Mouse (Mus musculus): ENCODE measurements around the gene Fmo4. TPM values are rescaled to one million over a fixed set of nuclear protein-coding genes. Genes with fewer than 3 reads are reported as not detected.

Fmo4 gene
- 0.60 and 0.72 TPM in 2 replicates for polyA plus RNA-seq (2015; fragmentation: Nextera tagmentation; extraction: Ambion mirVana)

DNA sequence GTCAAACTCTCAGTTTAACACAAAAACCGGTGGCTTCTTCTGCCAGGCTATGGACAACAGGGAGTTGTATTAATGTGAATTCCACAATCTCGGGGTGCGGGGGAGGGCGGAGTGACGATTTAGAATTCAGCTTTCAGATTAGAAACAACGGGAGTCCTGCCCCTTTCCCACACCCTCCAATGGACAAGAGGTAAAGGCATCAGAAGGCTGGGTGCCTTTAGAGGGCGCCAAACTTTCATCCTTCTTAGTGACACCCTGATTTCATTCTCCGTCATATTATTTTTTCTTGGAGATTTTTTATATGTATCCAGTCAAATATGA, at the start of gene Fmo4:
Fmo4 (minus strand) TSS at position 137 of the 321 bp plus-strand sequence.

Other genes starting within 250 kb of the Fmo4 start
- 68.1 and 69.5 TPM in 2 replicates for gene Vamp4, start 243.5 kb downstream of the Fmo4 start, polyA plus RNA-seq (2015; fragmentation: Nextera tagmentation; extraction: Ambion mirVana)
- gene Myoc, start 174.8 kb downstream of the Fmo4 start, polyA plus RNA-seq (2015; fragmentation: Nextera tagmentation; extraction: Ambion mirVana) = 0.74 and 1.5 TPM in 2 replicates
- not detected in 2 replicates for gene Myocos, start 155.8 kb downstream of the Fmo4 start, polyA plus RNA-seq (2015; fragmentation: Nextera tagmentation; extraction: Ambion mirVana)
- 88.4 and 103 TPM in 2 replicates for gene Prrc2c, start 73.4 kb downstream of the Fmo4 start, polyA plus RNA-seq (2015; fragmentation: Nextera tagmentation; extraction: Ambion mirVana)
- 50.4 and 72.1 TPM in 2 replicates for gene Fmo1, start 52.6 kb upstream of the Fmo4 start, polyA plus RNA-seq (2015; fragmentation: Nextera tagmentation; extraction: Ambion mirVana)
- 37.7 and 75.7 TPM in 2 replicates for gene Fmo2, start 84.8 kb upstream of the Fmo4 start, polyA plus RNA-seq (2015; fragmentation: Nextera tagmentation; extraction: Ambion mirVana)
- 0.07 and 0.28 TPM in 2 replicates for gene Fmo6, start 123.5 kb upstream of the Fmo4 start, polyA plus RNA-seq (2015; fragmentation: Nextera tagmentation; extraction: Ambion mirVana)
- gene Fmo3, start 170.6 kb upstream of the Fmo4 start, polyA plus RNA-seq (2015; fragmentation: Nextera tagmentation; extraction: Ambion mirVana) = 0.08 and 0.12 TPM in 2 replicates